Mouse (Mus musculus) intestine, embryonic 16.5 days (tissue): ENCODE data around the gene Idh3b. TPM values are rescaled to one million over a fixed set of nuclear protein-coding genes. Genes with fewer than 3 reads are reported as not detected.
A peak's percentile ranks its signal among the peaks of the same experiment; 100 is the strongest.

Source experiments
- ATAC-seq: fragments of 200-750 bp; cut with Nextera tagmentation; 2 replicates; pipeline ENCODE4 v1.8.0; 2017; ENCODE audit warnings: moderate TSS enrichment, moderate library complexity
- H3K27ac ChIP-seq: fragments of 300-500 bp; sonication (generic); 2 replicates; pipeline ENCODE4 v1.5.1; 2014; ENCODE audit warnings: mild to moderate bottlenecking, low read length
- H3K27me3 ChIP-seq: fragments of 300-500 bp; sonication (generic); replicated peaks from 2 replicates; pipeline ENCODE4 v1.6.1; 2014; ENCODE audit warnings: low read length, control low read depth, mixed read lengths; ENCODE audit not compliant: control insufficient read depth, insufficient read depth
- H3K36me3 ChIP-seq: fragments of 300-500 bp; sonication (generic); 2 replicates; pipeline ENCODE4 v1.6.1; 2014; ENCODE audit warnings: low read length, control low read depth; ENCODE audit not compliant: control insufficient read depth, insufficient read depth
- H3K4me1 ChIP-seq: fragments of 300-500 bp; sonication (generic); 2 replicates; pipeline ENCODE4 v1.6.1; 2014; ENCODE audit warnings: low read length, control low read depth, mixed read lengths; ENCODE audit not compliant: control insufficient read depth, insufficient read depth
- H3K4me2 ChIP-seq: fragments of 300-500 bp; sonication (generic); 2 replicates; pipeline ENCODE4 v1.6.1; 2014; ENCODE audit warnings: low read depth, low read length, control low read depth
- H3K4me3 ChIP-seq: fragments of 300-500 bp; sonication (generic); 2 replicates; pipeline ENCODE4 v1.5.1; 2014; ENCODE audit warnings: mild to moderate bottlenecking, low read length
- H3K9ac ChIP-seq: fragments of 300-500 bp; sonication (generic); 2 replicates; pipeline ENCODE4 v1.6.1; 2014; ENCODE audit warnings: low read depth, low read length
- H3K9me3 ChIP-seq: fragments of 300-500 bp; sonication (generic); 2 replicates; pipeline ENCODE4 v1.6.1; 2016; ENCODE audit warnings: low read length, control low read depth; ENCODE audit not compliant: control insufficient read depth
- WGBS: fragments of 180-500 bp; shearing (Covaris S2); extraction: QIAGEN DNeasy Blood & Tissue Kit; methylation state at CpG from one replicate; pipeline ENCODE4 v1.1.7; 2014; 5-methylcytosine and 5-hydroxymethylcytosine counted together
- polyA plus RNA-seq: library from polyadenylated mRNA; unstranded; fragments of >200 nt; fragmentation: Nextera tagmentation; extraction: Ambion mirVana; gene quantifications from 2 replicates; pipeline ENCODE4 v1.2.1, GENCODE M21; 2015

The Idh3b gene
- 300 and 308 TPM in 2 replicates for polyA plus RNA-seq

DNA sequence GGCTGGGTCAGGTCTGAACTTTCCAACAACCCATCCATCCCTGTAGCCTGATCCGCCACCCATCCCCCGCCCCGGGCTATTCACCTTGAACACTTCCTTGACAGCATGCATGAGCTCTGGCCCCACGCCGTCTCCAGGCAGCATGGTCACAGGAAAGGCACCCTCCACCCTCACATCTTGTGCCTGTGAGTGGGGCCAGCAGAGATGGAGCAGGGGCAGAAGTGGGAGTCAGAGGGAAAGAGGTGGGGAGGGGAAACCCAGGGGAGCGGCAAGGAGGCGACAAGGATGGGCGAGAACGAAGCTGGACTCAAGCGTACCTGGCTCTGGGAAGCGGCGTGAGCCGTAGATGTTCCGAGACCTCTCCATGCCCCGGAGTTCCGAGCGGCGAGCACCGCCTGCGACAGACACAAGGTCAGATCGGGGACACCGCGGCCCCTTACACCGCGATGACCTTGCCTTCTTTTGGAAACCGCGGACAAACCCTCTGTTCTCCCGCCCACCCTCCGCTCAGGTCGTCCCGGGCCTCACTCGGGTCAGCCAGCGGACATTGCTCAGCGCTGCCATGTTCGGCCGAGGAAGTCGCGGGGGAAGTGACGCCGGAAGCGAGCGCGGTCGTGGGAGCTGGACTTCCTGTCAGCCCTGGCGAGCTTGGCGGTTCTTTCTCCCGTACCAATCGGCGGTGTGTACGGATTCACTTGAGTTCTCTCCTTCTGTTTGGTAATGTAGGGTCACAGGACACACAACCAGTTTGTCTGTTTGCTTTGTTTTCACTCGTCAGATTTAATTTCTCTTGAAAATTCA, at the start of gene Idh3b:
Gene Idh3b (minus strand): TSS at position 694 of the 801 bp plus-strand sequence.
- under 1% methylated on average over 51 of the region's 51 CpGs for WGBS
- ATAC-seq, result peak; percentile 90
- H3K4me2 ChIP-seq, result peak within 1 kb of the TSS; percentile 63
- H3K27ac ChIP-seq, result peak within 1 kb of the TSS; percentile 90
- H3K36me3 ChIP-seq, result peaks cover 17% of the 10 kb centered on the region
- peaks cover 8% of the 10 kb centered on the region for H3K4me1 ChIP-seq
- no peaks in the 10 kb centered on the region for H3K27me3 ChIP-seq
- H3K9me3 ChIP-seq, result no peaks in the 10 kb centered on the region
- peak within 1 kb of the TSS; percentile 94 for H3K4me3 ChIP-seq
- H3K9ac ChIP-seq, result peak within 1 kb of the TSS; percentile 94

DNA sequence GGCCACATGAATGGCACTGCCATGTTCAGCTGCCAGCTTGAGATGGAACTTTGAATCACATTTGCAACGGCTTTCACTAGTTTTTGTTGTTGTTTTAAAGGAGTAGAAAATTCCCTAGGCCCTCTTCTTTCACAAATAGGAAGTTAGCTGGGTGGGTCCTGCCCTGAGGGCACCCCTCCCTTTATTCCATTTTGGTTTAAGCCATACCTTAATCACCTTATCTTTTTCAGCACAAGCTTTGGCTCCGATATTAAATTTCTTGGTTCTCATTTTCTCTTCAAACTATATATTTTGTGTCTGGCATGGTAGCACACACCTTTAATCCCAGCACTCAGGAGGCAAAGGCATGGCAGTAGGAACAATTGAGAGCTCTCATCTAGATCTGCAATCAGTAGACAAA, 45.2 kb upstream of the Idh3b start:
- peaks cover 3% of the 10 kb centered on the region; the same call in 1 of the 2 replicates for H3K9me3 ChIP-seq
- WGBS, result 85% methylated on average over 2 of the region's 2 CpGs
- ATAC-seq, result no peak
- H3K4me2 ChIP-seq, result no peak overlapping the region
- no peak overlapping the region for H3K9ac ChIP-seq
- no peaks in the 10 kb centered on the region for H3K27me3 ChIP-seq
- no peaks in the 10 kb centered on the region for H3K4me1 ChIP-seq
- H3K36me3 ChIP-seq, result no peaks in the 10 kb centered on the region
- no peak overlapping the region for H3K27ac ChIP-seq
- no peak overlapping the region for H3K4me3 ChIP-seq

DNA sequence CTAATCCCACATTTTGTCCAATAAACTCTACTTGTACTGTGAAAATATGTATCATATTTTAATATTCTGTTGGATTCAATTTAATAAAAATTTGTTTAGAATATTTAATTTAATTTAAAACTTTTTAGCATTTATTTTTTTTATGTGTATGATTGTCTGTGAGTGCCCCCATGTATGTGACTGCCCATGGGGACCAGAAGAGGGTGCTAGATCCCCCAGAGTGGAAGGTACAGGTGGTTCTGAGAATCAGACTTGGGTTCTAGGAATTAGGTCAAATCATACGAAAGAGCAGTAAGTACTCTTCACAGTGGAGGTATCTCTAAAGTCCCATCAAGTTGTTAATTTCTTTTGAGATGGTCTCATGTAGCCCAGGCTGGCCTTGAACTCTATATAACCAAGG, 42.7 kb upstream of the Idh3b start:
- Histone ChIP-seq H3K4me3 (no peak overlapping the region), H3K4me1 (no peaks in the 10 kb centered on the region), H3K9ac (no peak overlapping the region), H3K4me2 (no peak overlapping the region), H3K9me3 (peaks cover 3% of the 10 kb centered on the region; the same call in 1 of the 2 replicates), H3K27me3 (no peaks in the 10 kb centered on the region), H3K27ac (no peak overlapping the region), H3K36me3 (no peaks in the 10 kb centered on the region)
- 81% methylated on average over 1 of the region's 1 CpGs for WGBS
- no peak for ATAC-seq

DNA sequence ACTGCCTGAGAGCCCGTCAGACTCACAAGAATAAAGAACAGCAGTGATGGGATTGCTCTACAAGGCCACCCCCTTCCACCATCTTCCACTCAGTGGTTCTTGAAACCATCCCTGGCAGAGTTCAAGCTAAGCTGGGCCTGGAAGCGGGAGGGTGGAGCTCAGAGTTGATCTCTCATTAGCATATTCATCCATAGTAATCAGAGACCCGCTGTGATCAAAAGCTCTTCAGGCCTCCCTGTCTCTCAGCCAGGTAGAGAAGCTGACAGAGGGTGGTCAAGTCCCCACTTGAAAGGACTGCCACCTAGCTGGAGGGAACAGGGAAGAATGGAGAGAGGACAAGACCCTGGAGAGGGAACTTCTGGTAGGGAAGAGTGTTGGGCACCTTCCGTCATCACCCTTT, 18.7 kb upstream of the Idh3b start:
- Histone ChIP-seq H3K4me3 (no peak overlapping the region), H3K9me3 (no peaks in the 10 kb centered on the region), H3K27ac (no peak overlapping the region), H3K4me1 (no peaks in the 10 kb centered on the region), H3K27me3 (no peaks in the 10 kb centered on the region), H3K36me3 (no peaks in the 10 kb centered on the region), H3K9ac (no peak overlapping the region), H3K4me2 (no peak overlapping the region)
- WGBS, result 71% methylated on average over 4 of the region's 4 CpGs
- no peak for ATAC-seq

DNA sequence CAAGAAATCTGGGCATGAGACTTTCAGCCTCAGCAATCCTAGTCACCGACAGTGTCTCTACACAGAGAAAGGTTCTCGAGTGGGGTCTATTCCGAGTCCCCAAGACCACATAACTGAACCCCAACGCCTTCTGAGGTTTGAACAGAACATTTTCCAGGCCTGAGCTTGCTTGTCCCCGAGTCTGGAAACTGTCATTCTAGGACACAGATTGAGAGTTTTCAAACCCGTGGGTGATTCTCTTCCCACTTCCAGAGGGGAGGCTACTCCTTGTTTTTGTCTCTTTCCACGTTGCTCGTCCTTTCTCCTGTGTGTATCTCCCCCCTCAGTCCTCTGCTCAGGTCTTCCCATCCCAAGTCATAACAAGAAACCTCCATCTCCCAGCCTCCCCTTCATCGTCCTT, 13.2 kb upstream of the Idh3b start:
- Histone ChIP-seq H3K27me3 (peaks cover 12% of the 10 kb centered on the region), H3K9ac (no peak overlapping the region), H3K36me3 (no peaks in the 10 kb centered on the region), H3K9me3 (no peaks in the 10 kb centered on the region), H3K4me1 (peaks cover 19% of the 10 kb centered on the region), H3K27ac (no peak overlapping the region), H3K4me2 (no peak overlapping the region), H3K4me3 (no peak overlapping the region)
- no peak for ATAC-seq
- 78% methylated on average over 9 of the region's 9 CpGs for WGBS

DNA sequence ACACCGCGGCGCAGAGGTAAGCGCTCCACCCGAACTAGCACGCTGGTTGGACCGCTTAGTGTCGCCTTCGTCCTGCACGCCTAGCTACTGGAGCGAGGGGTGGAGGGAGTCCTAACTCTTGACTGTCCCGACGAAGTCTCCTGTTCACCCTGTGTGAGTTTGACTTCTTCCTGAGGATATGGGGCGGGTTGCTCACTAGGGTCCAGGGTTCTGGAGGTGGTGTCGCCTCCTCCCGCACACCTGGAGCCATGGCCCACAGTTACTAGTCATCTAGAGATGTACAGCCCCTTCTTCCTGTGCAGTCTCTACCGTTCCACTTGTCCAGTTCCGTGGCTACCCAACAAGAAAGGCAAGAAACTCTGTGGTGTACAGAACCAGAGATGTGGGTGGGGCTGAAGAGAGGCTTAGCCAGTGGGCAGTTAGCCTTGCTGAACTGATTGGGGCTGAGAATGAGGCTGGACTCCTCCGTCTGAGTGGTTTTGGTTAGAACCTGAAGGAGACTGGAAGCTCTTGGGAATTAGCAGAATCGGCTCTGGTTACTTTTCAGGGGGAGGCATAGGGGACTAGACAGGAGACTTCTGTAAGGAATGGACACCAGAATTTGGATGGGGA, 11.9 kb upstream of the Idh3b start:
- Histone ChIP-seq H3K36me3 (no peaks in the 10 kb centered on the region), H3K4me1 (peaks cover 21% of the 10 kb centered on the region), H3K27ac (no peak overlapping the region), H3K9ac (peak overlapping the region; percentile 77), H3K27me3 (peaks cover 12% of the 10 kb centered on the region), H3K4me3 (peak overlapping the region; percentile 73), H3K9me3 (no peaks in the 10 kb centered on the region), H3K4me2 (peak overlapping the region; percentile 84)
- WGBS, result 3% methylated on average over 20 of the region's 20 CpGs
- ATAC-seq, result peak; percentile 21; the same call in 1 of the 2 replicates

DNA sequence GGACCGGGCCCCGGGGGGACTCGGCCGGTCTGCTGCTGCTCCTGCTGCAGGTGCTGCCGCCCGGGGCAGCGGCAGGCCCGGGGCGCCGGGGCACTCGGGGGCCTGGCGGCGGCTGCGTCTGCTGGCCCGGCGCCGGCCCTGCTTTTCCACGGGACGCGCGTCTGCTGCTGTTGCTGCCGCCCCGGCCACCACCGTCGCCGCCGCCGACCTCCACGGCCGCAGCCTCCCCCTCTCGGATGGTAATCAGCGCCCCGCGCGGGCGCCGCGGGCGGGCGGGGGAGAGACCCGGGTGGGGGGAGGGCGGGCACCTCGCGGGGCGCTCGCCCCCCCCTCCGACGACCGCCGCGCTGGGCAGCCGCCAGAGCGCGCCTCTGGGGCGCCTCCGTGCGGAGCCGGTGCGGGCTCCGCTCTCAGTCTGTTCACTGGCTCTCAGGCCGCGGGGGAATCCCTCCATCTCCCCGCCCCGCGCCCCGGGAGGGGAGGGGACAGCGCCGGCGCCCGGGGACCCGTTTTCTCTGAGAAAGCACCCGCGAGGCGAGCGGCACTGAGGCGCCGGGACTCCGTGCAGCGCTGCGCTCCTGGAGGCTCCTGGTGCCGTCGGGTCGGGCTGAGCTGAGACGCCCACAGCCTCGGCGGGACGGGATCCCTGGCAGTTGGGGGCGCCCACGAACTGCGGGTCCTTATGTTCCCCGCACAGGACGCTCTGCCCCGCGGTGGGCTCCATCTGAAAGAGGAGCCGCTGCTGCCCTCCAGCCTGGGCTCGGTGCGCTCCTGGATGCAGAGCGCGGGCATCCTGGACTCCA, 11.2 kb upstream of the Idh3b start:
- peak overlapping the region; percentile 73 for H3K4me3 ChIP-seq
- H3K4me1 ChIP-seq, result peaks cover 21% of the 10 kb centered on the region
- peak overlapping the region; percentile 84 for H3K4me2 ChIP-seq
- peak overlapping the region; percentile 77 for H3K9ac ChIP-seq
- peak overlapping the region; percentile 57 for H3K27ac ChIP-seq
- H3K36me3 ChIP-seq, result no peaks in the 10 kb centered on the region
- peak; percentile 54 for ATAC-seq
- under 1% methylated on average over 64 of the region's 99 CpGs for WGBS
- H3K27me3 ChIP-seq, result peaks cover 12% of the 10 kb centered on the region
- no peaks in the 10 kb centered on the region for H3K9me3 ChIP-seq

DNA sequence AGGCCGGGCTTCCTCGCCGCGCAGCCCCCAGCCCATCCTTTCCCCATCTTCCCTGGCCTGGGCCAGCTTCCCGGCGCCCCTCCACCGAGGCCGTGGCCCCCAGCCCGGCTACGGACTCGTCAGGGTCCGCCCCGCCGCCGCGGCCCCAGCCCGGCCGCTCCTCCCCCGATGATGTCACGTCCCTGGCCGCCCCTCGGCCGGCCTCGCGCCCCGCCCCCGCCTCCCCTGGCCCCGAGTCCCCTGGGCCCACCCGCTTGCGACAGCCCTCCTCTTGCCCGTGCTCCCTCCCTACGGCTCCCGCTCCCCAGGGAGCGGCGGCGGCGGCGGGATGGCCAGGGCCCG, 10.6 kb upstream of the Idh3b start, which contains the start of gene Ebf4:
Gene Ebf4 (plus strand): TSS at position 234 of the 342 bp plus-strand sequence.
- H3K27me3 ChIP-seq, result peaks cover 12% of the 10 kb centered on the region
- H3K4me1 ChIP-seq, result peaks cover 21% of the 10 kb centered on the region
- H3K9me3 ChIP-seq, result no peaks in the 10 kb centered on the region
- H3K36me3 ChIP-seq, result no peaks in the 10 kb centered on the region
- under 1% methylated on average over 33 of the region's 39 CpGs for WGBS
- peak within 1 kb of the TSS; percentile 84 for H3K4me2 ChIP-seq
- ATAC-seq, result peak; percentile 64
- peak within 1 kb of the TSS; percentile 73 for H3K4me3 ChIP-seq
- peak within 1 kb of the TSS; percentile 77 for H3K9ac ChIP-seq
- peak within 1 kb of the TSS; percentile 57 for H3K27ac ChIP-seq
